Mouse (Mus musculus) layer of hippocampus, adult 11-12 months (tissue): ENCODE results near the gene Ddx4.
"Not testable (repeated sequence)": the region's sequence is repeated elsewhere in the genome, so short reads cannot be mapped to it uniquely, and the experiment has no call there.

Source experiments
- DNase-seq: peaks from one replicate; pipeline ENCODE4 v3.0.0; 2022; ENCODE audit warnings: low spot score

The Ddx4 gene

GRCm38 (mm10) chr13:112635174-112635837 is 17.0 kb downstream of the Ddx4 start:
- no peak for DNase-seq

GRCm38 (mm10) chr13:112625566-112625965 is 26.7 kb downstream of the Ddx4 start:
- no peak for DNase-seq

- DNase-seq = no peak
These were observed 27.7 kb downstream of the Ddx4 start for GRCm38 (mm10) chr13:112624622-112625021.

GRCm38 (mm10) chr13:112623656-112624055 is 28.6 kb downstream of the Ddx4 start:
- no peak for DNase-seq

GRCm38 (mm10) chr13:112621592-112621991 is 30.7 kb downstream of the Ddx4 start:
- DNase-seq = no peak

GRCm38 (mm10) chr13:112608606-112609005 is 43.7 kb downstream of the Ddx4 start:
- DNase-seq = no peak

- DNase-seq = no peak
These were observed 47.9 kb downstream of the Ddx4 start for GRCm38 (mm10) chr13:112604411-112604810.

GRCm38 (mm10) chr13:112603839-112604238 is 48.4 kb downstream of the Ddx4 start:
- no peak for DNase-seq

GRCm38 (mm10) chr13:112602607-112603006 is 49.7 kb downstream of the Ddx4 start:
- DNase-seq = no peak

GRCm38 (mm10) chr13:112594260-112594659 is 58.0 kb downstream of the Ddx4 start, which contains the start of gene Il31ra:
TSS of gene Il31ra (minus strand) at chr13:112594360.
- DNase-seq = not testable (repeated sequence)

- DNase-seq = no peak
These were observed 62.0 kb downstream of the Ddx4 start for GRCm38 (mm10) chr13:112590254-112590653.

- no peak for DNase-seq
These were observed 62.6 kb downstream of the Ddx4 start for GRCm38 (mm10) chr13:112589625-112590024.

- no peak for DNase-seq
These were observed 67.6 kb downstream of the Ddx4 start for GRCm38 (mm10) chr13:112584556-112585237.

GRCm38 (mm10) chr13:112582291-112582690 is 70.0 kb downstream of the Ddx4 start:
- DNase-seq = no peak

- no peak for DNase-seq
These were observed 70.5 kb downstream of the Ddx4 start for GRCm38 (mm10) chr13:112581796-112582195.

- no peak for DNase-seq
These were observed 71.5 kb downstream of the Ddx4 start for GRCm38 (mm10) chr13:112580590-112581320.

GRCm38 (mm10) chr13:112578041-112578440 is 74.2 kb downstream of the Ddx4 start:
- peak; percentile 100 for DNase-seq

GRCm38 (mm10) chr13:112573800-112574199 is 78.5 kb downstream of the Ddx4 start:
- DNase-seq = no peak

GRCm38 (mm10) chr13:112570768-112571167 is 81.5 kb downstream of the Ddx4 start:
- no peak for DNase-seq

- DNase-seq = no peak
These were observed 82.7 kb downstream of the Ddx4 start for GRCm38 (mm10) chr13:112569606-112570005.

- DNase-seq = no peak
These were observed 91.6 kb downstream of the Ddx4 start for GRCm38 (mm10) chr13:112560554-112561138.

GRCm38 (mm10) chr13:112556501-112556900 is 95.8 kb downstream of the Ddx4 start:
- DNase-seq = no peak

GRCm38 (mm10) chr13:112553304-112553703 is 99.0 kb downstream of the Ddx4 start:
- DNase-seq = no peak
